Mouse (Mus musculus): ENCODE measurements around the gene Gm17542. TPM values are rescaled to one million over a fixed set of nuclear protein-coding genes. Genes with fewer than 3 reads are reported as not detected.

Gene Gm17542
- not detected for polyA plus RNA-seq (2014; fragmentation: Illumina TruSeq; extraction: RNeasy Lipid Tissue Mini Kit (QIAGEN cat#74804); ENCODE audit: low read depth, low replicate concordance)

GRCm38 (mm10) chr10:58718110-58718509 is at the start of gene Gm17542:
Gene Gm17542, minus strand, starts transcription at chr10:58718210.

GRCm38 (mm10) chr10:58675533-58675932 is 42.5 kb downstream of the Gm17542 start, which contains the start of gene Edar:
Gene Edar, minus strand, starts transcription at chr10:58675654.

Other genes with a start within 250 kb of the Gm17542 start
- gene Ccdc138, start 220.3 kb downstream of the Gm17542 start, polyA plus RNA-seq (2014; fragmentation: Illumina TruSeq; extraction: RNeasy Lipid Tissue Mini Kit (QIAGEN cat#74804); ENCODE audit: low read depth, low replicate concordance), result 8.2 TPM
- 0.32 TPM for gene Edar, start 42.6 kb downstream of the Gm17542 start, polyA plus RNA-seq (2014; fragmentation: Illumina TruSeq; extraction: RNeasy Lipid Tissue Mini Kit (QIAGEN cat#74804); ENCODE audit: low read depth, low replicate concordance)
- not detected for gene Sh3rf3, start 95.1 kb upstream of the Gm17542 start, polyA plus RNA-seq (2014; fragmentation: Illumina TruSeq; extraction: RNeasy Lipid Tissue Mini Kit (QIAGEN cat#74804); ENCODE audit: low read depth, low replicate concordance)

Measured in kidney, adult 10 weeks (tissue).